Mouse (Mus musculus): ENCODE data around the gene Actr10.

Gene Actr10

GRCm38 (mm10) chr12:70937571-70938384 is at the start of gene Actr10:
Gene Actr10, plus strand, starts transcription at chr12:70937857.
- DNase-seq: peak; percentile 94

- no peak for DNase-seq
Observed at GRCm38 (mm10) chr12:70890405-70890804, 47.3 kb upstream of the Actr10 start.

- DNase-seq: no peak
Observed at GRCm38 (mm10) chr12:70890874-70891470, 46.7 kb upstream of the Actr10 start.

- DNase-seq: no peak
Observed at GRCm38 (mm10) chr12:70895275-70895674, 42.4 kb upstream of the Actr10 start.

- DNase-seq: no peak
Observed at GRCm38 (mm10) chr12:70896068-70896467, 41.6 kb upstream of the Actr10 start.

GRCm38 (mm10) chr12:70897434-70897833 is 40.2 kb upstream of the Actr10 start:
- peak; percentile 68 for DNase-seq

- no peak for DNase-seq
Observed at GRCm38 (mm10) chr12:70898450-70898849, 39.2 kb upstream of the Actr10 start.

- no peak for DNase-seq
Observed at GRCm38 (mm10) chr12:70904471-70904870, 33.2 kb upstream of the Actr10 start.

- peak; percentile 31 for DNase-seq
Observed at GRCm38 (mm10) chr12:70906867-70907266, 30.8 kb upstream of the Actr10 start.

- DNase-seq: no peak
Observed at GRCm38 (mm10) chr12:70907651-70908050, 30.0 kb upstream of the Actr10 start.

GRCm38 (mm10) chr12:70908076-70908475 is 29.6 kb upstream of the Actr10 start:
- no peak for DNase-seq

- DNase-seq: peak; percentile 94
Observed at GRCm38 (mm10) chr12:70910241-70910720, 27.4 kb upstream of the Actr10 start.

- DNase-seq: peak; percentile 91
Observed at GRCm38 (mm10) chr12:70911029-70911428, 26.6 kb upstream of the Actr10 start.

- no peak for DNase-seq
Observed at GRCm38 (mm10) chr12:70911676-70912379, 25.8 kb upstream of the Actr10 start.

GRCm38 (mm10) chr12:70913429-70913828 is 24.2 kb upstream of the Actr10 start:
- peak; percentile 89 for DNase-seq

- peak; percentile 68 for DNase-seq
Observed at GRCm38 (mm10) chr12:70914387-70914786, 23.3 kb upstream of the Actr10 start.

GRCm38 (mm10) chr12:70929781-70930180 is 7.9 kb upstream of the Actr10 start:
- DNase-seq: no peak

- no peak for DNase-seq
Observed at GRCm38 (mm10) chr12:70937150-70937549, 507 bp upstream of the Actr10 start.

GRCm38 (mm10) chr12:70940806-70941205 is 3.1 kb downstream of the Actr10 start:
- no peak for DNase-seq

- no peak for DNase-seq
Observed at GRCm38 (mm10) chr12:70944181-70944580, 6.5 kb downstream of the Actr10 start.

- no peak for DNase-seq
Observed at GRCm38 (mm10) chr12:70946585-70947256, 9.1 kb downstream of the Actr10 start.

GRCm38 (mm10) chr12:70958640-70959039 is 21.0 kb downstream of the Actr10 start:
- DNase-seq: no peak

- DNase-seq: no peak
Observed at GRCm38 (mm10) chr12:70967581-70967980, 29.9 kb downstream of the Actr10 start.

Measured in lung, postnatal 36 days (tissue).